Mouse (Mus musculus) c-Kit-positive CD71-positive TER-119-positive erythroid progenitor cells, embryonic 14.5 days (primary cell): Measurements from ENCODE around the gene Neurog3.

ENCODE experiments used
- DNase-seq: peaks from one replicate; pipeline ENCODE4 v3.0.0-alpha.2; 2013; ENCODE audit warnings: low spot score

Gene Neurog3

GRCm38 (mm10) chr10:62132691-62133281 is at the start of gene Neurog3:
Gene Neurog3 (plus strand): TSS chr10:62133090.
- DNase-seq = no peak

- no peak for DNase-seq
These were observed 46.8 kb upstream of the Neurog3 start for GRCm38 (mm10) chr10:62086044-62086443.

GRCm38 (mm10) chr10:62086826-62087225 is 46.1 kb upstream of the Neurog3 start:
- DNase-seq = no peak

- no peak for DNase-seq
These were observed 44.5 kb upstream of the Neurog3 start for GRCm38 (mm10) chr10:62088411-62088810.

- no peak for DNase-seq
These were observed 43.8 kb upstream of the Neurog3 start for GRCm38 (mm10) chr10:62089071-62089470.

- DNase-seq = no peak
These were observed 43.4 kb upstream of the Neurog3 start for GRCm38 (mm10) chr10:62089486-62089885.

GRCm38 (mm10) chr10:62093903-62094302 is 39.0 kb upstream of the Neurog3 start:
- DNase-seq = no peak

GRCm38 (mm10) chr10:62094401-62094800 is 38.5 kb upstream of the Neurog3 start:
- no peak for DNase-seq

- no peak for DNase-seq
These were observed 33.0 kb upstream of the Neurog3 start for GRCm38 (mm10) chr10:62099749-62100403.

- DNase-seq = peak; percentile 24
These were observed 31.1 kb upstream of the Neurog3 start for GRCm38 (mm10) chr10:62101504-62102439.

- DNase-seq = peak; percentile 15
These were observed 27.9 kb upstream of the Neurog3 start for GRCm38 (mm10) chr10:62104835-62105576.

GRCm38 (mm10) chr10:62107048-62107447 is 25.8 kb upstream of the Neurog3 start:
- no peak for DNase-seq

- DNase-seq = no peak
These were observed 22.2 kb upstream of the Neurog3 start for GRCm38 (mm10) chr10:62110504-62111206.

- DNase-seq = no peak
These were observed 21.7 kb upstream of the Neurog3 start for GRCm38 (mm10) chr10:62111207-62111576.

GRCm38 (mm10) chr10:62113865-62114647 is 18.8 kb upstream of the Neurog3 start:
- no peak for DNase-seq

GRCm38 (mm10) chr10:62127137-62127536 is 5.8 kb upstream of the Neurog3 start:
- no peak for DNase-seq

- no peak for DNase-seq
These were observed 5.1 kb upstream of the Neurog3 start for GRCm38 (mm10) chr10:62127711-62128231.

- DNase-seq = no peak
These were observed 4.5 kb upstream of the Neurog3 start for GRCm38 (mm10) chr10:62128316-62128951.

- DNase-seq = no peak
These were observed 3.0 kb downstream of the Neurog3 start for GRCm38 (mm10) chr10:62135696-62136470.
